Mouse (Mus musculus): Measurements from ENCODE around the gene Cnot1. TPM values are rescaled to one million over a fixed set of nuclear protein-coding genes. Genes with fewer than 3 reads are reported as not detected.

Gene Cnot1
- polyA plus RNA-seq, 1 experiment from 2014 or later, result 113 TPM

- H3K9me3 ChIP-seq (ENCODE audit: control insufficient read depth, low read depth, low read length), result no peaks in the 10 kb centered on the region
- H3K27me3 ChIP-seq (ENCODE audit: control insufficient read depth, insufficient read depth, low read length), result no peaks in the 10 kb centered on the region
- ATAC-seq (ENCODE audit: insufficient number of reproducible peaks, insufficient read depth, low FRiP score, low read depth), result no peak
- peaks cover 8% of the 10 kb centered on the region; the same call in 1 of the 2 replicates for H3K36me3 ChIP-seq (ENCODE audit: control insufficient read depth, insufficient read depth, low read length)
- no peak overlapping the region for H3K9ac ChIP-seq (replicated peaks; ENCODE audit: low read depth, low read length)
- H3K4me3 ChIP-seq (ENCODE audit: low read depth, low read length), result no peak overlapping the region
- H3K4me2 ChIP-seq (replicated peaks; ENCODE audit: low read depth, low read length), result no peak overlapping the region
- no peaks in the 10 kb centered on the region for H3K4me1 ChIP-seq (ENCODE audit: control insufficient read depth, insufficient read depth, low read length)
- 75% methylated on average over 19 of the region's 19 CpGs for WGBS
- H3K27ac ChIP-seq (ENCODE audit: low read length), result no peak overlapping the region
These were observed 93.9 kb downstream of the Cnot1 start for GRCm38 (mm10) chr8:95713100-95714010.

DNA sequence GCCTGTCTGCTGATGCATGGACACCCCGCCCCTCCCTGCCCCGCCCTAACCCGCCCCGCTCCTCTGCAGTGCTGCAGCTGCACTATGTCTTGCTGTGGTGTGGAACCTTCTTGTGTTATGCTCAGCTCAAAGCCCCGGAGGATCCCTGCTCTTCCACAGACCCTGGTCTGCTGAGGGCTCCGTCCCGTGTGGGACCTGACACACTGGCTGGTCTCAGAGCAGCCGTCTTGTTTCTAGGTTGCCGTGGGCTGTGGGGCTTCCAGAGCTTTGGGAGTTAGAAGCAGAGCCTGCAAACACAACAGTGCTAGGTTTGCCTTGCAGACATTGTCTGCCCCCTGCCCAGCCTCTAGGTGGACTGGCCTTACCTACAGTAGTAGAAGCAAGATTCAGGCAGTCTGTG is 94.9 kb downstream of the Cnot1 start:
- Histone ChIP-seq H3K27ac (ENCODE audit: low read length) (no peak overlapping the region), H3K36me3 (ENCODE audit: control insufficient read depth, insufficient read depth, low read length) (no peaks in the 10 kb centered on the region), H3K4me2 (replicated peaks; ENCODE audit: low read depth, low read length) (no peak overlapping the region), H3K4me3 (ENCODE audit: low read depth, low read length) (no peak overlapping the region), H3K27me3 (ENCODE audit: control insufficient read depth, insufficient read depth, low read length) (no peaks in the 10 kb centered on the region), H3K9ac (replicated peaks; ENCODE audit: low read depth, low read length) (no peak overlapping the region), H3K9me3 (ENCODE audit: control insufficient read depth, low read depth, low read length) (no peaks in the 10 kb centered on the region), H3K4me1 (ENCODE audit: control insufficient read depth, insufficient read depth, low read length) (no peaks in the 10 kb centered on the region)
- ATAC-seq (ENCODE audit: insufficient number of reproducible peaks, insufficient read depth, low FRiP score, low read depth), result no peak
- WGBS, result 81% methylated on average over 9 of the region's 9 CpGs

DNA sequence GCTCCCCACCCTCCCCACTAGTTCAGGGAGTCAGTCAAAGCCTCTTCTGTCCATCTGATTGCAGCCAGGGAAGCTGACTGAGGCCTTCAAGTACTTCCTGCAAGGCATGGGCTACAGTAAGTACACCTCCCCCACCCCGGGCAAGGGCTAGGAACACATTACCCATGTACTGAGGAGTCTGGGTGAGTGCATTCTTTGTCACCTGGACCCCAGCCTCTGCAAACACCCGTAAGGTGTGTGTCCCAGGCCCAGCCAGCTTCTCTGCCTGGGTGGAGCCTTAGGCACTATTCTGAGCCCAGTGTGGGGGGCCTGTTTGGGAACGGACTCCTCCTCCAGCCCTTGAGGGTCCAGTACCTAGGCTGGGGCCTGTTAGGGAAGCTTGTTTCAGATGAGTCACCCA is 96.2 kb downstream of the Cnot1 start:
- Histone ChIP-seq H3K27ac (ENCODE audit: low read length) (no peak overlapping the region), H3K9ac (replicated peaks; ENCODE audit: low read depth, low read length) (no peak overlapping the region), H3K4me3 (ENCODE audit: low read depth, low read length) (no peak overlapping the region), H3K4me2 (replicated peaks; ENCODE audit: low read depth, low read length) (no peak overlapping the region), H3K9me3 (ENCODE audit: control insufficient read depth, low read depth, low read length) (no peaks in the 10 kb centered on the region), H3K4me1 (ENCODE audit: control insufficient read depth, insufficient read depth, low read length) (no peaks in the 10 kb centered on the region), H3K36me3 (ENCODE audit: control insufficient read depth, insufficient read depth, low read length) (no peaks in the 10 kb centered on the region), H3K27me3 (ENCODE audit: control insufficient read depth, insufficient read depth, low read length) (no peaks in the 10 kb centered on the region)
- no peak for ATAC-seq (ENCODE audit: insufficient number of reproducible peaks, insufficient read depth, low FRiP score, low read depth)
- 63% methylated on average over 3 of the region's 3 CpGs for WGBS

DNA sequence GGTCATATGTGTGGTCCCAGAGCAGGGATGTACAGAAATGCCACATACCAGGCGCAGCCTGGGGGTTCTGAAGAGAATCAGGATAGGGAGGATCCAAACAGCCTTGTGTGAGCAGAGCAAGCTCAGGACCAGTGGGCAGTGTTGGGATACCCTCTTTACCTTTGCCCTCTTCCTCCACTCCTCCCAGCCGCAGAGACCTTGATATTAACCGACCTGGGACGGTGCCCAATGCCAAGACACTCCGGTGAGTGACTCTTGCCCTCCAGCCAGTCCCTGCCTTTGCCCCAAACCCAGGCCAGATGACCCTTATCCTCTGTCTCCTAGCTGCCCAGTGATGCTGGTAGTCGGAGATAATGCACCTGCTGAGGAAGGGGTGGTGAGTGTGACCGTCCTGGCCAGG is 97.7 kb downstream of the Cnot1 start:
- Histone ChIP-seq H3K4me2 (replicated peaks; ENCODE audit: low read depth, low read length) (no peak overlapping the region), H3K27me3 (ENCODE audit: control insufficient read depth, insufficient read depth, low read length) (no peaks in the 10 kb centered on the region), H3K9me3 (ENCODE audit: control insufficient read depth, low read depth, low read length) (no peaks in the 10 kb centered on the region), H3K27ac (ENCODE audit: low read length) (no peak overlapping the region), H3K4me3 (ENCODE audit: low read depth, low read length) (no peak overlapping the region), H3K36me3 (ENCODE audit: control insufficient read depth, insufficient read depth, low read length) (no peaks in the 10 kb centered on the region), H3K9ac (replicated peaks; ENCODE audit: low read depth, low read length) (no peak overlapping the region), H3K4me1 (ENCODE audit: control insufficient read depth, insufficient read depth, low read length) (no peaks in the 10 kb centered on the region)
- 79% methylated on average over 7 of the region's 7 CpGs for WGBS
- ATAC-seq (ENCODE audit: insufficient number of reproducible peaks, insufficient read depth, low FRiP score, low read depth), result no peak

GRCm38 (mm10) chr8:95704538-95704937 is 102.7 kb downstream of the Cnot1 start:
- H3K9ac ChIP-seq (replicated peaks; ENCODE audit: low read depth, low read length), result no peak overlapping the region
- no peak overlapping the region for H3K4me3 ChIP-seq (ENCODE audit: low read depth, low read length)
- no peak for ATAC-seq (ENCODE audit: insufficient number of reproducible peaks, insufficient read depth, low FRiP score, low read depth)
- H3K4me2 ChIP-seq (replicated peaks; ENCODE audit: low read depth, low read length), result no peak overlapping the region
- no peak overlapping the region for H3K27ac ChIP-seq (ENCODE audit: low read length)
- H3K36me3 ChIP-seq (ENCODE audit: control insufficient read depth, insufficient read depth, low read length), result no peaks in the 10 kb centered on the region
- H3K9me3 ChIP-seq (ENCODE audit: control insufficient read depth, low read depth, low read length), result no peaks in the 10 kb centered on the region
- H3K27me3 ChIP-seq (ENCODE audit: control insufficient read depth, insufficient read depth, low read length), result no peaks in the 10 kb centered on the region
- WGBS, result 89% methylated on average over 3 of the region's 3 CpGs
- peaks cover 9% of the 10 kb centered on the region; the same call in 1 of the 2 replicates for H3K4me1 ChIP-seq (ENCODE audit: control insufficient read depth, insufficient read depth, low read length)

- Histone ChIP-seq H3K9ac (replicated peaks; ENCODE audit: low read depth, low read length) (peak overlapping the region; percentile 40), H3K9me3 (ENCODE audit: control insufficient read depth, low read depth, low read length) (no peaks in the 10 kb centered on the region), H3K4me2 (replicated peaks; ENCODE audit: low read depth, low read length) (peak overlapping the region; percentile 99), H3K27ac (ENCODE audit: low read length) (no peak overlapping the region), H3K27me3 (ENCODE audit: control insufficient read depth, insufficient read depth, low read length) (no peaks in the 10 kb centered on the region), H3K4me3 (ENCODE audit: low read depth, low read length) (peak overlapping the region; percentile 53), H3K36me3 (ENCODE audit: control insufficient read depth, insufficient read depth, low read length) (no peaks in the 10 kb centered on the region), H3K4me1 (ENCODE audit: control insufficient read depth, insufficient read depth, low read length) (peaks cover 9% of the 10 kb centered on the region; the same call in 1 of the 2 replicates)
- peak; percentile 1; the same call in 1 of the 2 replicates for ATAC-seq (ENCODE audit: insufficient number of reproducible peaks, insufficient read depth, low FRiP score, low read depth)
- WGBS, result 4% methylated on average over 14 of the region's 15 CpGs
These were observed 103.6 kb downstream of the Cnot1 start for GRCm38 (mm10) chr8:95703461-95704260.

DNA sequence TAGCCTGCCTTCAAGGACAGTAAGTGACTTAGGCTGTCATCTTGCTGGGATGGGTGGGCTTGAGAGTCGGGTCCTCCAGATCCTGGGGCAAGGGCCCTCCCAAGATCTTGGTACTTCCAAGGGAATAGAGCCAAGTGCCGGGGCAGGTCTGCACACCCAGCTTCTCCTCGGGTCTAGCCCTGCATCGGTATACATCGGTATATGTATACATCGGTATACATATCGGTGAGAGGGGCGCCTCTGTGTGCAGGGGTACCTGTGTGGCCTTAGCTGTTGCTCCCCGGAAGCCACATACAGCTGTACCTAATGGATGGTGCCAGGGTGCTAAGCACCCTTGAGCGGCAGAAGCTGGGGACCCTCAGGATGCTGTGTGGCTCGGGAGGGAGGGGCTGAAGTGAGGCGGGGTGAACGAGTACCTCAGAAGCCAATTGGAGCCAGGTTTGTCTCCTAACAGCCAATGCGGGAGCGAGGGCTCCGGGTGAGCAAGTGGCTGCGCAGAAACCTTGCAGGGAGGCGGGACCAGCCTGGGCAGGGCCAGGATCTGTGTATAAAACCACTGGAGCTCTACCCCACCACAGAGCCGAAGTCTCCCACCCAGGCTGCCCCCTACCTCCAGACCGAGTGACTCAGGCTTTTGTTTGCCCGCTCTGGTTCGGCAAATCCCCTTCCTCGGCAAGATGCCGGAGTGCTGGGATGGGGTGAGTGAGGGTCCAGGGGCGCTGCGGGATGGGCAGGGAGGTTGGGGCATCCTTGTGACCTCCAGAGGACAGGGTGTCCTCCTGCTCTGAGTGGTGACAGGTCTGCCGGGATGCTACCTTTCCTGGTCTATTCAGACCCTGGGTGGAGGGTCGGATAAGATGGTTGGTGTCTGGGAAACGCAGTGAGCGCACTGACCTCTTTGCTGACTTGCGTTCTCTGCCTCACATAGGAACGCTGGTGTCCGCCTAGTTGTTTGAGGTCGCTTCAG is 104.5 kb downstream of the Cnot1 start:
- Histone ChIP-seq H3K4me1 (ENCODE audit: control insufficient read depth, insufficient read depth, low read length) (peaks cover 9% of the 10 kb centered on the region; the same call in 1 of the 2 replicates), H3K9ac (replicated peaks; ENCODE audit: low read depth, low read length) (peak overlapping the region; percentile 40), H3K27me3 (ENCODE audit: control insufficient read depth, insufficient read depth, low read length) (no peaks in the 10 kb centered on the region), H3K4me3 (ENCODE audit: low read depth, low read length) (peak overlapping the region; percentile 53), H3K4me2 (replicated peaks; ENCODE audit: low read depth, low read length) (peak overlapping the region; percentile 99), H3K27ac (ENCODE audit: low read length) (no peak overlapping the region), H3K9me3 (ENCODE audit: control insufficient read depth, low read depth, low read length) (no peaks in the 10 kb centered on the region), H3K36me3 (ENCODE audit: control insufficient read depth, insufficient read depth, low read length) (no peaks in the 10 kb centered on the region)
- peak; percentile 93 for ATAC-seq (ENCODE audit: insufficient number of reproducible peaks, insufficient read depth, low FRiP score, low read depth)
- 1% methylated on average over 34 of the region's 34 CpGs for WGBS

- Histone ChIP-seq H3K4me3 (ENCODE audit: low read depth, low read length) (no peak overlapping the region), H3K4me1 (ENCODE audit: control insufficient read depth, insufficient read depth, low read length) (peaks cover 9% of the 10 kb centered on the region; the same call in 1 of the 2 replicates), H3K27ac (ENCODE audit: low read length) (no peak overlapping the region), H3K4me2 (replicated peaks; ENCODE audit: low read depth, low read length) (no peak overlapping the region), H3K9ac (replicated peaks; ENCODE audit: low read depth, low read length) (no peak overlapping the region), H3K27me3 (ENCODE audit: control insufficient read depth, insufficient read depth, low read length) (no peaks in the 10 kb centered on the region), H3K9me3 (ENCODE audit: control insufficient read depth, low read depth, low read length) (no peaks in the 10 kb centered on the region), H3K36me3 (ENCODE audit: control insufficient read depth, insufficient read depth, low read length) (no peaks in the 10 kb centered on the region)
- 63% methylated on average over 4 of the region's 4 CpGs for WGBS
- ATAC-seq (ENCODE audit: insufficient number of reproducible peaks, insufficient read depth, low FRiP score, low read depth), result no peak
These were observed 105.5 kb downstream of the Cnot1 start for GRCm38 (mm10) chr8:95701809-95702208.

All from stomach, embryonic 14.5 days (tissue).